Mouse (Mus musculus) CH12.LX (cell line): Measurements from ENCODE around the gene Bri3bp. TPM values are rescaled to one million over a fixed set of nuclear protein-coding genes. Genes with fewer than 3 reads are reported as not detected.

Source experiments
- DNase-seq: peaks from one replicate; pipeline ENCODE4 v3.0.0-alpha.2; 2013; ENCODE audit errors: extremely low read depth
- H3K27ac ChIP-seq: 2 replicates; pipeline ENCODE4 v1.5.1; 2012; ENCODE audit warnings: low read depth, mild to moderate bottlenecking, control low read depth, moderate library complexity; ENCODE audit not compliant: insufficient read depth
- H3K27me3 ChIP-seq: replicated peaks from 2 replicates; pipeline ENCODE3; 2012; ENCODE audit warnings: inconsistent platforms
- H3K36me3 ChIP-seq, 2 experiments: replicated peaks in 1 of 2; 2 replicates each; pipeline versions ENCODE3 to v1.6.1; 2012; ENCODE audit warnings: inconsistent platforms in 1 of 2, low read length in 1 of 2, mild to moderate bottlenecking in 1 of 2, mixed read lengths in 1 of 2, moderate library complexity in 1 of 2; ENCODE audit not compliant: control insufficient read depth in 1 of 2, insufficient read depth in 1 of 2
- H3K4me1 ChIP-seq, 2 experiments: 2 replicates each; pipeline ENCODE4 v1.6.1; 2012; ENCODE audit warnings: inconsistent platforms in 1 of 2, moderate library complexity in 1 of 2; ENCODE audit not compliant: insufficient read depth in 2 of 2, control insufficient read depth in 1 of 2
- H3K4me2 ChIP-seq: 2 replicates; pipeline ENCODE4 v1.6.1; 2012; ENCODE audit warnings: low read depth, mild to moderate bottlenecking, control low read depth; ENCODE audit not compliant: poor library complexity, insufficient read depth, severe bottlenecking
- H3K4me3 ChIP-seq, 3 experiments: fragments of 150-350 bp in 1 of 3; sonication (generic) in 1 of 3; replicated peaks in 1 of 3; 2 replicates each; pipeline versions ENCODE3 to v1.5.1; 2011 to 2012; ENCODE audit warnings: low read depth in 2 of 3, low read length in 2 of 3, mild to moderate bottlenecking in 2 of 3, moderate library complexity in 2 of 3, control low read depth in 1 of 3, improper control_type of control experiment in 1 of 3, inconsistent platforms in 1 of 3, mixed read lengths in 1 of 3; ENCODE audit not compliant: poor library complexity in 1 of 3
- H3K79me2 ChIP-seq: replicated peaks from 2 replicates; pipeline ENCODE4 v1.6.1; 2012; ENCODE audit warnings: mild to moderate bottlenecking, moderate library complexity; ENCODE audit not compliant: control insufficient read depth, poor library complexity, insufficient read depth, severe bottlenecking; ENCODE audit errors: extremely low read depth
- H3K9ac ChIP-seq: 2 replicates; pipeline ENCODE4 v1.6.1; 2012; ENCODE audit warnings: low read depth, mild to moderate bottlenecking, control low read depth, moderate library complexity; ENCODE audit not compliant: insufficient read depth
- H3K9me3 ChIP-seq: replicated peaks from 2 replicates; pipeline ENCODE3; 2012; ENCODE audit warnings: low read length, inconsistent platforms, mixed read lengths
- BHLHE40 ChIP-seq: IDR thresholded peaks from 2 replicates; pipeline ENCODE4 v1.6.1; 2011; ENCODE audit warnings: mild to moderate bottlenecking, low read depth, low read length, improper control_type of control experiment
- CHD1 ChIP-seq: IDR thresholded peaks from 2 replicates; pipeline ENCODE4 v1.6.1; 2012; ENCODE audit warnings: low read depth, low read length, improper control_type of control experiment, inconsistent platforms
- CHD2 ChIP-seq: IDR thresholded peaks from 2 replicates; pipeline ENCODE4 v1.6.1; 2011; ENCODE audit warnings: low read length, improper control_type of control experiment
- CTCF ChIP-seq, 2 experiments: IDR thresholded peaks in 1 of 2; conservative IDR thresholded peaks in 1 of 2; 2 replicates each; pipeline ENCODE4 v1.5.1; 2011 to 2012; ENCODE audit warnings: low read depth in 2 of 2, low read length in 2 of 2, improper control_type of control experiment in 1 of 2, inconsistent platforms in 1 of 2, mild to moderate bottlenecking in 1 of 2, moderate library complexity in 1 of 2
- E2F4 ChIP-seq: IDR thresholded peaks from 2 replicates; pipeline ENCODE4 v1.6.1; 2011; ENCODE audit warnings: low read depth, low read length, improper control_type of control experiment; ENCODE audit not compliant: insufficient replicate concordance
- ELF1 ChIP-seq: IDR thresholded peaks from 2 replicates; pipeline ENCODE4 v1.6.1; 2014; ENCODE audit warnings: low read depth, mild to moderate bottlenecking, inconsistent platforms, low read length, improper control_type of control experiment
- EP300 ChIP-seq: IDR thresholded peaks from 2 replicates; pipeline ENCODE4 v1.6.1; 2011; ENCODE audit warnings: low read length, improper control_type of control experiment
- ETS1 ChIP-seq: conservative IDR thresholded peaks from 2 replicates; pipeline ENCODE4 v1.6.1; 2012; ENCODE audit warnings: low read depth, mild to moderate bottlenecking, inconsistent platforms, low read length, improper control_type of control experiment, moderate library complexity
- GABPA ChIP-seq: IDR thresholded peaks from 2 replicates; pipeline ENCODE4 v1.6.1; 2012; ENCODE audit warnings: low read depth, low read length, improper control_type of control experiment, inconsistent platforms; ENCODE audit not compliant: insufficient replicate concordance
- HCFC1 ChIP-seq: IDR thresholded peaks from 2 replicates; pipeline ENCODE4 v1.6.1; 2012; ENCODE audit warnings: low read depth, mild to moderate bottlenecking, inconsistent platforms, low read length, improper control_type of control experiment
- IRF4 ChIP-seq: IDR thresholded peaks from 2 replicates; pipeline ENCODE4 v1.6.1; 2014; ENCODE audit warnings: low read depth, mild to moderate bottlenecking, inconsistent platforms, low read length, improper control_type of control experiment
- JUN ChIP-seq: IDR thresholded peaks from 2 replicates; pipeline ENCODE4 v1.6.1; 2011; ENCODE audit warnings: low read depth, mild to moderate bottlenecking, low read length, improper control_type of control experiment, moderate library complexity; ENCODE audit not compliant: insufficient read depth
- JUND ChIP-seq: conservative IDR thresholded peaks from 2 replicates; pipeline ENCODE4 v1.6.1; 2011; ENCODE audit warnings: low read depth, low read length, improper control_type of control experiment
- KAT2A ChIP-seq: IDR thresholded peaks from 2 replicates; pipeline ENCODE4 v1.6.1; 2012; ENCODE audit warnings: low read length, improper control_type of control experiment, inconsistent platforms; ENCODE audit not compliant: insufficient replicate concordance
- MAFK ChIP-seq: IDR thresholded peaks from 2 replicates; pipeline ENCODE4 v1.6.1; 2011; ENCODE audit warnings: low read length, improper control_type of control experiment; ENCODE audit not compliant: insufficient replicate concordance
- MAX ChIP-seq: IDR thresholded peaks from 2 replicates; pipeline ENCODE4 v1.6.1; 2011; ENCODE audit warnings: low read length, improper control_type of control experiment
- MAZ ChIP-seq: IDR thresholded peaks from 2 replicates; pipeline ENCODE4 v1.6.1; 2012; ENCODE audit warnings: low read depth, mild to moderate bottlenecking, inconsistent platforms, low read length, improper control_type of control experiment, moderate library complexity
- MEF2A ChIP-seq: IDR thresholded peaks from 2 replicates; pipeline ENCODE4 v1.6.1; 2014; ENCODE audit warnings: low read depth, mild to moderate bottlenecking, inconsistent platforms, low read length, improper control_type of control experiment, borderline replicate concordance
- MXI1 ChIP-seq: IDR thresholded peaks from 2 replicates; pipeline ENCODE4 v1.6.1; 2011; ENCODE audit warnings: mild to moderate bottlenecking, low read depth, low read length, improper control_type of control experiment
- MYC ChIP-seq: IDR thresholded peaks from 2 replicates; pipeline ENCODE4 v1.6.1; 2011; ENCODE audit warnings: low read depth, mild to moderate bottlenecking, improper control_type of control experiment, low read length
- NELFE ChIP-seq: IDR thresholded peaks from 2 replicates; pipeline ENCODE4 v1.6.1; 2011; ENCODE audit warnings: low read depth, low read length, improper control_type of control experiment
- NRF1 ChIP-seq: IDR thresholded peaks from 2 replicates; pipeline ENCODE4 v1.6.1; 2014; ENCODE audit warnings: low read depth, mild to moderate bottlenecking, inconsistent platforms, low read length, improper control_type of control experiment, moderate library complexity
- PAX5 ChIP-seq: IDR thresholded peaks from 2 replicates; pipeline ENCODE4 v1.6.1; 2012; ENCODE audit warnings: low read length, inconsistent platforms, mixed read lengths
- POLR2A ChIP-seq: IDR thresholded peaks from 2 replicates; pipeline ENCODE4 v1.6.1; 2011; ENCODE audit warnings: low read depth, mild to moderate bottlenecking, improper control_type of control experiment, low read length
- POLR2AphosphoS2 ChIP-seq: IDR thresholded peaks from 2 replicates; pipeline ENCODE4 v1.6.1; 2011; ENCODE audit warnings: low read depth, low read length, improper control_type of control experiment
- RAD21 ChIP-seq: IDR thresholded peaks from 2 replicates; pipeline ENCODE4 v1.6.1; 2011; ENCODE audit warnings: low read depth, mild to moderate bottlenecking, low read length, improper control_type of control experiment, moderate library complexity
- RCOR1 ChIP-seq: conservative IDR thresholded peaks from 2 replicates; pipeline ENCODE4 v1.6.1; 2012; ENCODE audit warnings: low read depth, mild to moderate bottlenecking, inconsistent platforms, low read length, improper control_type of control experiment
- SIN3A ChIP-seq: IDR thresholded peaks from 2 replicates; pipeline ENCODE4 v1.6.1; 2012; ENCODE audit warnings: low read length, improper control_type of control experiment, inconsistent platforms
- SMC3 ChIP-seq: IDR thresholded peaks from 2 replicates; pipeline ENCODE4 v1.6.1; 2011; ENCODE audit warnings: low read depth, low read length, improper control_type of control experiment
- TBP ChIP-seq: conservative IDR thresholded peaks from 2 replicates; pipeline ENCODE4 v1.6.1; 2011; ENCODE audit warnings: low read depth, low read length, improper control_type of control experiment
- TCF12 ChIP-seq: IDR thresholded peaks from 2 replicates; pipeline ENCODE4 v1.6.1; 2014; ENCODE audit warnings: low read depth, mild to moderate bottlenecking, inconsistent platforms, low read length, improper control_type of control experiment
- UBTF ChIP-seq: IDR thresholded peaks from 2 replicates; pipeline ENCODE4 v1.6.1; 2012; ENCODE audit warnings: low read depth, mild to moderate bottlenecking, inconsistent platforms, low read length, improper control_type of control experiment, moderate library complexity
- USF1 ChIP-seq: IDR thresholded peaks from 2 replicates; pipeline ENCODE4 v1.6.1; 2014; ENCODE audit warnings: low read depth, mild to moderate bottlenecking, inconsistent platforms, low read length, improper control_type of control experiment
- USF2 ChIP-seq: conservative IDR thresholded peaks from 2 replicates; pipeline ENCODE4 v1.6.1; 2011; ENCODE audit warnings: low read depth, low read length, improper control_type of control experiment
- ZC3H11A ChIP-seq: IDR thresholded peaks from 2 replicates; pipeline ENCODE4 v1.6.1; 2012; ENCODE audit warnings: low read depth, mild to moderate bottlenecking, inconsistent platforms, low read length, improper control_type of control experiment
- ZKSCAN1 ChIP-seq: IDR thresholded peaks from 2 replicates; pipeline ENCODE4 v1.6.1; 2012; ENCODE audit warnings: low read depth, inconsistent platforms, low read length, improper control_type of control experiment, borderline replicate concordance
- ZMIZ1 ChIP-seq: IDR thresholded peaks from 2 replicates; pipeline ENCODE4 v1.6.1; 2012; ENCODE audit warnings: low read depth, mild to moderate bottlenecking, inconsistent platforms, low read length, improper control_type of control experiment
- ZNF384 ChIP-seq: IDR thresholded peaks from 2 replicates; pipeline ENCODE4 v1.6.1; 2012; ENCODE audit warnings: low read depth, low read length, improper control_type of control experiment, inconsistent platforms
- dilution Hi-C: fragments of 300-500 bp; cut with MboI; formaldehyde crosslinking; loops from 2 replicates; pipeline ENCODE4 v1.14.3; 2020; ENCODE audit warnings: low sequenced_read_pairs; ENCODE audit not compliant: extremely low pct_unique_long_range_greater_than_20kb, extremely low pct_ligation_motif_present
- in situ Hi-C: fragments of 300-500 bp; cut with MboI; formaldehyde crosslinking; loops from 3 replicates; pipeline ENCODE4 v1.14.3; 2019; ENCODE audit warnings: low sequenced_read_pairs, low pct_ligation_motif_present, low pct_unique_long_range_greater_than_20kb, mixed read lengths
- polyA plus RNA-seq: library from polyadenylated mRNA; unstranded; fragments of >175 nt; gene quantifications from 2 replicates; pipeline ENCODE4 v1.2.1, GENCODE M21; 2012; ENCODE audit warnings: low read depth; ENCODE audit not compliant: insufficient read length
- total RNA-seq, 2 experiments: library from RNA; depleted of rRNA; stranded (reverse); fragments of 300-350 nt in 1 of 2; fragments of >200 nt in 1 of 2; gene quantifications; 2 replicates each; pipeline ENCODE4 v1.2.3; 2012 to 2014

Gene Bri3bp
- total and polyA plus RNA-seq, 3 experiments = 37.7 to 147 (median 49.6) TPM

DNA sequence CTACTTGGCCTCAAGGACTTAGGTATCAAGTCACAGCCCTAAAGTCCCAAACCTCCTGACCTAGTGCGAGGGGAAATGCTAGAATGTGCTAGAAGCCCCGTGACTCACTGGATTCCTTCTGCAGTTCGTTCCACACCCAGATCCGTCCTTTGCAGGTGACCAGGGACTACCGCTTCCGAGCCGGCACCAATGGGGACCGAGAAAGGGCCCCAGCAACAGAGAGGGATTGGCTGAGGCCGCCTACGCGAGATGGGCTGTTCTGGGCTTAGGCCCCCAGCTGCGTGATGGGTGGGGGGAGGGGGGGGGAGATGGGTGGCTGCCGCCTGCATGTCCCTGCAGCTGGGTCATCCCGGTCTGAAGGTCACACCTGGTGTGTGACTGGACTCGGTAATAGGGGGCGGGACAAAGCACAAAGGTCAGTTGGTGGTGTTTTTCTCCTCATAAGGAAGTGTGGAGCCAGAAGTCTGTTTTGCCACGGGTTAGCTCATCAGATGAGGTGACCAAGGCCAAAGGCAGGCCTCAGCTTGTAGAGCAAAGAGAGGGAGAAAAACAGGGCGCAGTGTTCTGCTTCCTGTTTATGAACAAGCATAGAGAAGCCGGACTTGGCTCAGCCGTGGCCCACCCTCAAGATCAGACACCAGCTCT, 48.3 kb upstream of the Bri3bp start:
- no peak for TF ChIP-seq MAFK
- peak; percentile 92 for TF ChIP-seq BHLHE40
- TF ChIP-seq TCF12 = peak; percentile 94
- TF ChIP-seq RAD21 = no peak; the same call in 1 of the 2 replicates
- peak; percentile 30; the same call in 1 of the 2 replicates for TF ChIP-seq USF1
- no peak for TF ChIP-seq GABPA
- 0 out of 2 replicates have a peak, but pooled peaks have one; percentile 27 for TF ChIP-seq JUN
- 0 out of 2 replicates have a peak, but pooled peaks have one; percentile 32 for TF ChIP-seq RCOR1
- TF ChIP-seq NRF1 = peak; percentile 72
- no peak for TF ChIP-seq E2F4
- no peak; the same call in 1 of the 2 replicates for TF ChIP-seq MXI1
- peak; percentile 99 for TF ChIP-seq MAZ
- peak; percentile 21; the same call in 1 of the 2 replicates for TF ChIP-seq POLR2AphosphoS2
- TF ChIP-seq NELFE = peak; percentile 57
- TF ChIP-seq CTCF (conservative IDR thresholded peaks at IDR 0.05 in 1 of 2, IDR thresholded peaks at IDR 0.05 in 1 of 2; ENCODE audit: low read depth in 2 of 2, low read length in 2 of 2) = no peak
- peak; percentile 67 for TF ChIP-seq USF2
- TF ChIP-seq ZKSCAN1 = no peak
- peak; percentile 84 for TF ChIP-seq IRF4
- TF ChIP-seq MYC = peak; percentile 77
- peak; percentile 61; the same call in 1 of the 2 replicates for TF ChIP-seq KAT2A
- peak; percentile 87 for TF ChIP-seq ELF1
- peak; percentile 59 for TF ChIP-seq POLR2A
- TF ChIP-seq ETS1 = peak; percentile 91
- no peak for TF ChIP-seq PAX5
- no peak for TF ChIP-seq SMC3
- TF ChIP-seq UBTF = no peak
- no peak; the same call in 1 of the 2 replicates for TF ChIP-seq ZMIZ1
- peak; percentile 85 for TF ChIP-seq TBP
- peak; percentile 97 for TF ChIP-seq CHD2
- peak; percentile 69 for TF ChIP-seq EP300
- no peak for TF ChIP-seq ZC3H11A
- TF ChIP-seq HCFC1 = peak; percentile 75
- TF ChIP-seq CHD1 = peak; percentile 98
- peak; percentile 92 for TF ChIP-seq SIN3A
- peak; percentile 36; the same call in 1 of the 2 replicates for TF ChIP-seq MAX
- no peak for TF ChIP-seq JUND
- no peak for TF ChIP-seq ZNF384
- TF ChIP-seq MEF2A = peak; percentile 67
- DNase-seq = peak; percentile 98
- peak overlapping the region; percentile 24 to 53 (median 42) for H3K4me3 ChIP-seq
- peaks cover 6 to 32% of the 10 kb centered on the region in 2 experiments; a peak in 3 of 4 replicates for H3K4me1 ChIP-seq
- H3K36me3 ChIP-seq = peaks cover 7 to 9% of the 10 kb centered on the region in 2 experiments
- in situ Hi-C loops (no loop called here), dilution Hi-C loops (no loop called here)
- peaks cover 16% of the 10 kb centered on the region for H3K79me2 ChIP-seq
- H3K9ac ChIP-seq = peak overlapping the region; percentile 94
- peak overlapping the region; percentile 88 for H3K4me2 ChIP-seq
- H3K9me3 ChIP-seq = no peaks in the 10 kb centered on the region
- H3K27me3 ChIP-seq = no peaks in the 10 kb centered on the region
- peak overlapping the region; percentile 99 for H3K27ac ChIP-seq
